Mouse (Mus musculus) skeletal muscle tissue, adult 2 months (tissue): ENCODE results near the gene Kctd5.

Experiments
- DNase-seq: peaks from one replicate; pipeline ENCODE4 v3.0.0-alpha.2; 2012; ENCODE audit warnings: low read depth, low spot score

The Kctd5 gene

GRCm38 (mm10) chr17:24037360-24037759 lies 35.9 kb downstream of the Kctd5 start:
- DNase-seq = no peak

- DNase-seq = no peak
Observed at GRCm38 (mm10) chr17:24036954-24037353, 36.3 kb downstream of the Kctd5 start.

GRCm38 (mm10) chr17:24035087-24035486 lies 38.2 kb downstream of the Kctd5 start:
- no peak for DNase-seq

- no peak for DNase-seq
Observed at GRCm38 (mm10) chr17:24030551-24030950, 42.7 kb downstream of the Kctd5 start.

GRCm38 (mm10) chr17:24029477-24029876 lies 43.8 kb downstream of the Kctd5 start:
- no peak for DNase-seq

- DNase-seq = no peak
Observed at GRCm38 (mm10) chr17:24021375-24022199, 51.7 kb downstream of the Kctd5 start.

- DNase-seq = no peak
Observed at GRCm38 (mm10) chr17:24020696-24021095, 52.6 kb downstream of the Kctd5 start.

- no peak for DNase-seq
Observed at GRCm38 (mm10) chr17:24015727-24016126, 57.6 kb downstream of the Kctd5 start.

- no peak for DNase-seq
Observed at GRCm38 (mm10) chr17:24014433-24014965, 58.8 kb downstream of the Kctd5 start.

GRCm38 (mm10) chr17:24012921-24013320 lies 60.4 kb downstream of the Kctd5 start:
- no peak for DNase-seq

- no peak for DNase-seq
Observed at GRCm38 (mm10) chr17:24009617-24010016, 63.7 kb downstream of the Kctd5 start.

GRCm38 (mm10) chr17:24008105-24008504 lies 65.2 kb downstream of the Kctd5 start:
- no peak for DNase-seq

- DNase-seq = no peak
Observed at GRCm38 (mm10) chr17:24007391-24007790, 65.9 kb downstream of the Kctd5 start.

GRCm38 (mm10) chr17:24006930-24007329 lies 66.4 kb downstream of the Kctd5 start:
- DNase-seq = no peak

GRCm38 (mm10) chr17:24005049-24005448 lies 68.2 kb downstream of the Kctd5 start:
- DNase-seq = no peak

GRCm38 (mm10) chr17:24004071-24004665 lies 69.1 kb downstream of the Kctd5 start:
- DNase-seq = no peak

GRCm38 (mm10) chr17:24000404-24000803 lies 72.9 kb downstream of the Kctd5 start:
- DNase-seq = no peak

- DNase-seq = no peak
Observed at GRCm38 (mm10) chr17:23998383-23998782, 74.9 kb downstream of the Kctd5 start.

- DNase-seq = no peak
Observed at GRCm38 (mm10) chr17:23997901-23998300, 75.4 kb downstream of the Kctd5 start, which contains the start of gene Prss22. Prss22 (minus strand) TSS chr17:23998100.
